Mouse (Mus musculus): ENCODE data around the gene Mthfd1l. TPM values are rescaled to one million over a fixed set of nuclear protein-coding genes. Genes with fewer than 3 reads are reported as not detected.

The Mthfd1l gene
- total RNA-seq, 2 experiments from 2014 or later = 5.6 to 10.1 TPM

- DNase-seq = no peak
These were observed 5.4 kb downstream of the Mthfd1l start for GRCm38 (mm10) chr10:3978326-3978725.

GRCm38 (mm10) chr10:3978792-3979488 is 6.0 kb downstream of the Mthfd1l start:
- no peak for DNase-seq

GRCm38 (mm10) chr10:3980231-3980630 is 7.3 kb downstream of the Mthfd1l start:
- no peak for DNase-seq

- no peak for DNase-seq
These were observed 17.5 kb downstream of the Mthfd1l start for GRCm38 (mm10) chr10:3990295-3990883.

GRCm38 (mm10) chr10:3993365-3994102 is 20.6 kb downstream of the Mthfd1l start:
- no peak for DNase-seq

- no peak for DNase-seq
These were observed 22.4 kb downstream of the Mthfd1l start for GRCm38 (mm10) chr10:3995277-3995676.

- DNase-seq = peak; percentile 64 to 72
These were observed 23.4 kb downstream of the Mthfd1l start for GRCm38 (mm10) chr10:3996170-3996876.

GRCm38 (mm10) chr10:3997851-3998426 is 25.0 kb downstream of the Mthfd1l start:
- no peak for DNase-seq

GRCm38 (mm10) chr10:4002711-4003110 is 29.8 kb downstream of the Mthfd1l start:
- DNase-seq = no peak

- no peak for DNase-seq
These were observed 32.3 kb downstream of the Mthfd1l start for GRCm38 (mm10) chr10:4005191-4005590.

- no peak for DNase-seq
These were observed 33.5 kb downstream of the Mthfd1l start for GRCm38 (mm10) chr10:4006296-4007015.

GRCm38 (mm10) chr10:4022628-4023303 is 49.8 kb downstream of the Mthfd1l start:
- DNase-seq = no peak

- no peak for DNase-seq
These were observed 53.7 kb downstream of the Mthfd1l start for GRCm38 (mm10) chr10:4026616-4027015.

GRCm38 (mm10) chr10:4027466-4027865 is 54.5 kb downstream of the Mthfd1l start:
- no peak for DNase-seq

- DNase-seq = no peak
These were observed 56.0 kb downstream of the Mthfd1l start for GRCm38 (mm10) chr10:4028851-4029442.

- no peak for DNase-seq
These were observed 60.8 kb downstream of the Mthfd1l start for GRCm38 (mm10) chr10:4033761-4034160.

- no peak for DNase-seq
These were observed 63.6 kb downstream of the Mthfd1l start for GRCm38 (mm10) chr10:4036476-4036875.

GRCm38 (mm10) chr10:4037066-4037465 is 64.1 kb downstream of the Mthfd1l start:
- DNase-seq = peak in 1 of 2 experiments; percentile 22

- DNase-seq = no peak
These were observed 65.7 kb downstream of the Mthfd1l start for GRCm38 (mm10) chr10:4038576-4038975.

- peak; percentile 67 to 76 for DNase-seq
These were observed 68.8 kb downstream of the Mthfd1l start for GRCm38 (mm10) chr10:4041691-4042090.

Data from adrenal gland, postnatal 36 days (tissue).